Mouse (Mus musculus) cerebellum, adult 2 months (tissue): ENCODE measurements at regions not wholly inside any gene's neighbourhood (a gene's known extent, or its start where the extent isn't known, plus 50 kb on each side); places are given as distances from the start of the nearest gene placed in this dataset.

ENCODE experiments used
- CTCF ChIP-seq: fragments of 200-500 bp; IDR thresholded peaks from 2 replicates; pipeline ENCODE4 v1.5.1; 2011; ENCODE audit warnings: low read depth, mild to moderate bottlenecking, control low read depth, low read length, moderate library complexity, borderline replicate concordance; ENCODE audit not compliant: insufficient read depth
- POLR2A ChIP-seq: fragments of 200-500 bp; IDR thresholded peaks from 2 replicates; pipeline ENCODE4 v1.6.1; 2011; ENCODE audit warnings: low read length, control low read depth, borderline replicate concordance; ENCODE audit not compliant: insufficient read depth

DNA sequence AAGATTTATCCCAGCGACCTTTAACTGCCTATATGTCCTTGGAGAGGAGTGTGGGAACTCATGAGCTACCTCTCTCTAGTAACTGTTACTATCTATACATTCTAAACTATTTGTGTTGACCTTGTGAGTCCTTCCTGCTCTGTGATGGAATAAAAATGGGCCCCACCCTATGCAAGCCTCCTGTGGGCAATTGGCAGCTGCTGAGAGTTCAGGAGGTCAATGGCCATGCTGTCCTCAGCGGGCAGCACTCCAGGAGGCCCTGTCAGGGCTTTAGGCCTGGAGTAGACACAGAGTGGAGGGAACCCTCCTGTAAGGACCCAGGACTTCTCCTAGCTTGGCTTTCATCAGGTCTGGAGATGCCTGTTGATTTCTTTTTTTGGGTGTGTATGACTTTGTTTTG lies 373.1 kb downstream of the Slc4a3 start:
- TF ChIP-seq CTCF (no peak), POLR2A (no peak)
